Mouse (Mus musculus) liver, embryonic 14.5 days (tissue): Measurements from ENCODE around the gene Hist1h2ba.

Source experiments
- CTCF ChIP-seq: IDR thresholded peaks from 2 replicates; pipeline ENCODE4 v1.5.1; 2016; ENCODE audit warnings: antibody characterized with exemption, low read depth, control low read depth
- EP300 ChIP-seq: IDR thresholded peaks from 2 replicates; pipeline ENCODE4 v1.6.1; 2016; ENCODE audit warnings: antibody characterized with exemption, low read depth

- no peak for TF ChIP-seq CTCF
- TF ChIP-seq EP300 = no peak
Observed at GRCm38 (mm10) chr13:23964909-23965308, 31.0 kb upstream of the Hist1h2ba start.
